In genomic region chr9:95582555-95582954, GRCm38 (mm10) we compare ENCODE assay signal across 13 mouse cellular contexts. TPM values are rescaled to one million over a fixed set of nuclear protein-coding genes. Genes with fewer than 3 reads are reported as not detected.
DNase-seq lines count a peak whose midpoint lies in the region; ATAC-seq and TF ChIP-seq lines count a peak whose summit lies in the region.
"Had no signal": no experiment of that assay in that cellular context is flagged by ENCODE, and none has a peak within 500 bp of the region (broad histone marks: within the 10 kb centered on the region; RNA-seq: fewer than 3 reads in every experiment).

No protein-coding gene starts in this region.

- H3K4me2 ChIP-seq in forebrain, embryonic 11.5 days (ENCODE audit: low read depth, low read length, severe bottlenecking), result peak overlapping the region; percentile 51
- H3K4me2 ChIP-seq in forebrain, embryonic 16.5 days (ENCODE audit: low read length), result no peak overlapping the region
- H3K4me2 ChIP-seq in hindbrain, embryonic 12.5 days (replicated peaks), result peak overlapping the region; percentile 53
- H3K4me2 ChIP-seq in hindbrain, embryonic 14.5 days (replicated peaks), result no peak overlapping the region; the same call in 1 of the 2 replicates
- H3K4me2 ChIP-seq in limb, embryonic 12.5 days, result peak overlapping the region; percentile 70

- TF ChIP-seq CTCF in brain, embryonic 14.5 days (IDR thresholded peaks at IDR 0.05; ENCODE audit: borderline replicate concordance, extremely low read depth, insufficient read depth, insufficient read length), result no peak

- H3K9ac ChIP-seq in forebrain, embryonic 11.5 days (ENCODE audit: low read length), result no peak overlapping the region
- no peak overlapping the region for H3K9ac ChIP-seq in forebrain, embryonic 16.5 days (replicated peaks; ENCODE audit: low read depth, low read length)
- no peak overlapping the region for H3K9ac ChIP-seq in hindbrain, embryonic 12.5 days
- H3K9ac ChIP-seq in hindbrain, embryonic 14.5 days, result no peak overlapping the region
- no peak overlapping the region for H3K9ac ChIP-seq in limb, embryonic 12.5 days (replicated peaks)

- no peaks in the 10 kb centered on the region for H3K36me3 ChIP-seq in forebrain, embryonic 11.5 days (ENCODE audit: control insufficient read depth, insufficient read depth, low read length)
- H3K36me3 ChIP-seq in forebrain, embryonic 16.5 days (ENCODE audit: control insufficient read depth, insufficient read depth), result no peaks in the 10 kb centered on the region
- no peaks in the 10 kb centered on the region for H3K36me3 ChIP-seq in hindbrain, embryonic 12.5 days
- no peaks in the 10 kb centered on the region for H3K36me3 ChIP-seq in hindbrain, embryonic 14.5 days (replicated peaks; ENCODE audit: control insufficient read depth, insufficient read depth)
- no peaks in the 10 kb centered on the region for H3K36me3 ChIP-seq in limb, embryonic 12.5 days
- H3K36me3 ChIP-seq: hindbrain, embryonic 15.5 days; limb, embryonic 15.5 days had no signal

- H3K27me3 ChIP-seq in forebrain, embryonic 11.5 days (ENCODE audit: control insufficient read depth, insufficient read depth, low read length), result peaks cover 4% of the 10 kb centered on the region; the same call in 1 of the 2 replicates
- H3K27me3 ChIP-seq in forebrain, embryonic 16.5 days (replicated peaks; ENCODE audit: control insufficient read depth, insufficient read depth, low read length), result no peaks in the 10 kb centered on the region; the same call in 1 of the 2 replicates
- peaks cover 18% of the 10 kb centered on the region; the same call in 1 of the 2 replicates for H3K27me3 ChIP-seq in hindbrain, embryonic 12.5 days
- peaks cover 7% of the 10 kb centered on the region for H3K27me3 ChIP-seq in hindbrain, embryonic 14.5 days (ENCODE audit: control insufficient read depth, insufficient read depth, low read length)
- peaks cover 14% of the 10 kb centered on the region for H3K27me3 ChIP-seq in limb, embryonic 12.5 days

- no peak overlapping the region for H3K4me3 ChIP-seq in forebrain, embryonic 11.5 days (ENCODE audit: low read depth, low read length)
- no peak overlapping the region for H3K4me3 ChIP-seq in forebrain, embryonic 16.5 days (replicated peaks; ENCODE audit: low read length)
- 0 out of 2 replicates have a peak overlapping the region, but pooled peaks have one; percentile 22 for H3K4me3 ChIP-seq in hindbrain, embryonic 12.5 days
- no peak overlapping the region for H3K4me3 ChIP-seq in hindbrain, embryonic 14.5 days (replicated peaks; ENCODE audit: low read length)
- peak overlapping the region; percentile 34; the same call in 1 of the 2 replicates for H3K4me3 ChIP-seq in limb, embryonic 12.5 days (replicated peaks)

- DNase-seq in forebrain, embryonic 11.5 days (ENCODE audit: low spot score), result no peak
- no peak for DNase-seq in hindbrain, embryonic 14.5 days (ENCODE audit: low spot score)
- peak; percentile 28 for DNase-seq in brain, embryonic 14.5 days (ENCODE audit: low read depth)
- DNase-seq in gastrocnemius, adult 18-20 months (ENCODE audit: low spot score), result no peak
- DNase-seq in right cerebral cortex, adult 2 months (ENCODE audit: low spot score in 2 of 2), result no peak
- DNase-seq: cerebellum, adult 8-10 months; lung, postnatal 14 days; thymus, adult 2 months had no signal

- WGBS in forebrain, embryonic 11.5 days, result 10% methylated on average over 8 of the region's 8 CpGs
- WGBS in forebrain, embryonic 16.5 days, result 10% methylated on average over 8 of the region's 8 CpGs
- 19% methylated on average over 8 of the region's 8 CpGs for WGBS in hindbrain, embryonic 12.5 days
- WGBS in hindbrain, embryonic 14.5 days, result 18% methylated on average over 8 of the region's 8 CpGs
- 5% methylated on average over 8 of the region's 8 CpGs for WGBS in limb, embryonic 12.5 days

- no peaks in the 10 kb centered on the region; the same call in 1 of the 2 replicates for H3K9me3 ChIP-seq in forebrain, embryonic 11.5 days (ENCODE audit: control insufficient read depth, low read length)
- H3K9me3 ChIP-seq in forebrain, embryonic 16.5 days (ENCODE audit: control insufficient read depth, low read length), result 0 out of 2 replicates have a peak, but pooled peaks cover 2% of the 10 kb centered on the region
- H3K9me3 ChIP-seq in hindbrain, embryonic 12.5 days (replicated peaks), result no peaks in the 10 kb centered on the region
- no peaks in the 10 kb centered on the region for H3K9me3 ChIP-seq in hindbrain, embryonic 14.5 days (ENCODE audit: control insufficient read depth, low read length)
- peaks cover 4% of the 10 kb centered on the region; the same call in 1 of the 2 replicates for H3K9me3 ChIP-seq in limb, embryonic 12.5 days
- H3K9me3 ChIP-seq: hindbrain, embryonic 15.5 days; limb, embryonic 15.5 days had no signal

- TF ChIP-seq POLR2A in brain, embryonic 14.5 days (IDR thresholded peaks at IDR 0.05; ENCODE audit: borderline replicate concordance, extremely low read depth, insufficient read depth, insufficient read length, poor library complexity, severe bottlenecking), result no peak

- no peaks in the 10 kb centered on the region for H3K4me1 ChIP-seq in forebrain, embryonic 11.5 days (replicated peaks; ENCODE audit: control insufficient read depth, insufficient read depth, low read length)
- H3K4me1 ChIP-seq in forebrain, embryonic 16.5 days (replicated peaks; ENCODE audit: control insufficient read depth, insufficient read depth, low read length), result peaks cover 7% of the 10 kb centered on the region
- peaks cover 7% of the 10 kb centered on the region for H3K4me1 ChIP-seq in hindbrain, embryonic 12.5 days
- H3K4me1 ChIP-seq in hindbrain, embryonic 14.5 days (replicated peaks; ENCODE audit: control insufficient read depth, insufficient read depth, low read length), result peaks cover 11% of the 10 kb centered on the region
- peaks cover 17% of the 10 kb centered on the region for H3K4me1 ChIP-seq in limb, embryonic 12.5 days (replicated peaks)

- peak; percentile 16; the same call in 1 of the 2 replicates for ATAC-seq in forebrain, embryonic 11.5 days (replicated peaks; ENCODE audit: low FRiP score)
- ATAC-seq in forebrain, embryonic 16.5 days, result no peak
- no peak for ATAC-seq in hindbrain, embryonic 12.5 days (ENCODE audit: low FRiP score)
- no peak for ATAC-seq in hindbrain, embryonic 14.5 days (ENCODE audit: low FRiP score)
- ATAC-seq in limb, embryonic 12.5 days (ENCODE audit: insufficient number of reproducible peaks, insufficient read depth, low FRiP score, low TSS enrichment, low read depth), result no peak

- H3K27ac ChIP-seq in forebrain, embryonic 11.5 days (ENCODE audit: low read depth, low read length), result no peak overlapping the region
- H3K27ac ChIP-seq in forebrain, embryonic 16.5 days (ENCODE audit: low read length), result no peak overlapping the region
- H3K27ac ChIP-seq in hindbrain, embryonic 12.5 days, result no peak overlapping the region
- H3K27ac ChIP-seq in hindbrain, embryonic 14.5 days, result no peak overlapping the region
- H3K27ac ChIP-seq in limb, embryonic 12.5 days, result no peak overlapping the region
- H3K27ac ChIP-seq: hindbrain, embryonic 15.5 days; limb, embryonic 15.5 days had no signal

RNA-seq across cellular contexts. Expression of gene Paqr9, which starts 23.1 kb away (rescaled TPM):
- polyA plus RNA-seq in forebrain, embryonic 11.5 days (2014; fragmentation: Nextera tagmentation; extraction: Ambion mirVana), result 0.27 and 0.41 TPM in 2 replicates
- polyA plus RNA-seq in forebrain, embryonic 16.5 days (2015; fragmentation: Nextera tagmentation; extraction: Ambion mirVana), result 3.0 and 4.0 TPM in 2 replicates
- polyA plus RNA-seq in hindbrain, embryonic 12.5 days (2016; fragmentation: Nextera tagmentation; extraction: Ambion mirVana), result 1.2 TPM in 2 replicates
- 8.6 and 8.7 TPM in 2 replicates for polyA plus RNA-seq in hindbrain, embryonic 14.5 days (2014; fragmentation: Nextera tagmentation; extraction: Ambion mirVana)
- polyA plus RNA-seq in brain, embryonic 14.5 days (2012; rRNA removed), result 6.5 and 9.6 TPM in 2 replicates
- polyA plus RNA-seq in limb, embryonic 12.5 days (2016; fragmentation: Nextera tagmentation; extraction: Ambion mirVana), result 0.20 and 0.31 TPM in 2 replicates
- total RNA-seq in gastrocnemius, adult 18-20 months (2021), result 1 to 10 TPM; 2.0 to 3.2 TPM

RNA-seq across cellular contexts. Expression of gene Pcolce2, which starts 54.8 kb away (rescaled TPM):
- polyA plus RNA-seq in forebrain, embryonic 11.5 days (2014; fragmentation: Nextera tagmentation; extraction: Ambion mirVana), result 3.2 and 3.6 TPM in 2 replicates
- polyA plus RNA-seq in forebrain, embryonic 16.5 days (2015; fragmentation: Nextera tagmentation; extraction: Ambion mirVana), result 1.7 and 1.8 TPM in 2 replicates
- polyA plus RNA-seq in hindbrain, embryonic 12.5 days (2016; fragmentation: Nextera tagmentation; extraction: Ambion mirVana), result 2.6 and 4.7 TPM in 2 replicates
- polyA plus RNA-seq in hindbrain, embryonic 14.5 days (2014; fragmentation: Nextera tagmentation; extraction: Ambion mirVana), result 2.6 and 2.7 TPM in 2 replicates
- polyA plus RNA-seq in brain, embryonic 14.5 days (2012; rRNA removed), result 0.19 and 1.00 TPM in 2 replicates
- polyA plus RNA-seq in limb, embryonic 12.5 days (2016; fragmentation: Nextera tagmentation; extraction: Ambion mirVana), result 10.4 and 12.8 TPM in 2 replicates
- total RNA-seq in gastrocnemius, adult 18-20 months (2021), result 10 to 100 TPM in 1 of 2 experiments, 1 to 10 TPM in 1; 7.6 to 10.6 TPM

Comparison
In these comparisons a context has a peak if more than half of its experiments do, and no peak if none do; other contexts are left out.
1. H3K4me2 ChIP-seq: peak in forebrain, embryonic 11.5 days (single experiment), hindbrain, embryonic 12.5 days (single experiment) and limb, embryonic 12.5 days (single experiment); none in forebrain, embryonic 16.5 days (single experiment) and hindbrain, embryonic 14.5 days (single experiment).
2. H3K4me3 ChIP-seq: peak in hindbrain, embryonic 12.5 days (single experiment) and limb, embryonic 12.5 days (single experiment); none in forebrain, embryonic 11.5 days (single experiment), forebrain, embryonic 16.5 days (single experiment) and hindbrain, embryonic 14.5 days (single experiment).